Comparison of ENCODE assay signal across 8 mouse cellular contexts in the genomic region with DNA sequence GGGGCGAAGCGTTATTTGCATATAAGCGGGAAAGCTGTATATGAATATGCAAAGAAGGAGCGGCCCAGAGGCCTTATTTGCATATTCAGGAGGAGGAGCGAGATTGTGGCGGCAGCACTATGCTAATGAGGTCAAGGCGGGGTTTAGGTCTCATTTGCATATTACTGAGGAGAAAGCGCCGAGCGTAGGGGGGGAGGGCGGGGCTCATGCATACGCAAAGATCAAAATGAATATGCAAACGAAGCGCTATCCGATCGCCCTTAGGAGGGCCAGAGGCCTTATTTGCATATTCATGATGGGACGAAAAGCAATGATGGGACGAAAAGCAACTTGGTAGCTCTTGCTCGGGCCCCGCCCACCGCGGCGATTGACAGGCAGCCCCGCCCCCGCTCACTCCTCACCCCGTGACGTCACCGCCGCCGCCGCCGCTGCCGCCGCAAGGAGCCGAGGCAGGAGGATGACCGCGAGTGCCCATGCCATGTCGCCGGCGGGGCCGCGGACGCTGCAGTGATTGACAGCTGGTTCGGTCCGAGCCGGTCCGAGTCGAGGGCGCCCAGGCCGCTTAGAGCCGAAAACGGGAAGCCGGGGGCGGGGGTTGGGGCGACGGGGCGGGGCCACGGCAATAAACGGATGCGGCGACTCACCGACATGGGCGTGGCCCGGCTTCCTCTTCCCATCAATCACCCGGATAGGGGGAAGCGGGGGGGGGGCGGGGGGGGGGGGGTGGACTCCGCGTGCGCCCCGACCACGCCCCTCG. TPM values are rescaled to one million over a fixed set of nuclear protein-coding genes. Genes with fewer than 3 reads are reported as not detected.
A peak's percentile ranks its signal among the peaks of the same experiment; 100 is the strongest.
DNase-seq lines count a peak whose midpoint lies in the region; ATAC-seq and TF ChIP-seq lines count a peak whose summit lies in the region.

TSS of gene Crlf2 (minus strand) at position 590 of the 757 bp plus-strand sequence.

- peak; percentile 97 for DNase-seq in ZHBTc4 (ENCODE audit: low read depth, low spot score)
- peak; percentile 87 for DNase-seq in gastrocnemius, adult 2 months
- DNase-seq in hindbrain, postnatal 0 days (ENCODE audit: low spot score), result peak; percentile 94
- peak; percentile 94 for DNase-seq in left cerebral cortex, adult 2 months (ENCODE audit: extremely low spot score in 1 of 2, low spot score in 2 of 2)
- DNase-seq in right cerebral cortex, adult 2 months (ENCODE audit: low spot score in 2 of 2), result peak; percentile 90 to 95
- DNase-seq in urinary bladder, postnatal 14 days (ENCODE audit: low spot score), result peak; percentile 94

- no peaks in the 10 kb centered on the region for H3K27me3 ChIP-seq in hindbrain, postnatal 0 days (ENCODE audit: insufficient read depth, low read length)

- H3K4me2 ChIP-seq in hindbrain, postnatal 0 days (ENCODE audit: low read depth, low read length), result peak within 1 kb of the TSS; percentile 62

- peak within 1 kb of the TSS; percentile 90 for H3K4me3 ChIP-seq in gastrocnemius, adult 2 months
- peak within 1 kb of the TSS; percentile 66 for H3K4me3 ChIP-seq in hindbrain, postnatal 0 days (ENCODE audit: low read length)
- H3K4me3 ChIP-seq in left cerebral cortex, adult 2 months, result peak within 1 kb of the TSS; percentile 77

- ATAC-seq in common myeloid progenitor, adult 5-6 weeks (replicated peaks; ENCODE audit: low read depth, poor library complexity, severe bottlenecking), result peak; percentile 27
- ATAC-seq in hindbrain, postnatal 0 days, result peak; percentile 56
- peak; percentile 21 for ATAC-seq in megakaryocyte, adult 5-6 weeks (ENCODE audit: poor library complexity, severe bottlenecking)

- peak within 1 kb of the TSS; percentile 68 for H3K9ac ChIP-seq in hindbrain, postnatal 0 days (replicated peaks; ENCODE audit: low read length)

- no peaks in the 10 kb centered on the region for H3K4me1 ChIP-seq in hindbrain, postnatal 0 days (ENCODE audit: insufficient read depth, low read length)

- under 1% methylated on average over 60 of the region's 73 CpGs for WGBS in hindbrain, postnatal 0 days

- no peak for TF ChIP-seq CTCF in gastrocnemius, adult 2 months (IDR thresholded peaks at IDR 0.05)
- no peak for TF ChIP-seq CTCF in hindbrain, postnatal 0 days (IDR thresholded peaks at IDR 0.05; ENCODE audit: low read depth)
- TF ChIP-seq CTCF in left cerebral cortex, adult 2 months (IDR thresholded peaks at IDR 0.05), result no peak; the same call in 1 of the 2 replicates

- peaks cover 7% of the 10 kb centered on the region for H3K9me3 ChIP-seq in hindbrain, postnatal 0 days (ENCODE audit: low read length)

- peak within 1 kb of the TSS; percentile 92 for H3K27ac ChIP-seq in gastrocnemius, adult 2 months
- H3K27ac ChIP-seq in hindbrain, postnatal 0 days, result peak within 1 kb of the TSS; percentile 94
- peak within 1 kb of the TSS; percentile 99 for H3K27ac ChIP-seq in left cerebral cortex, adult 2 months

- intact Hi-C loops in gastrocnemius, adult 2 months (cut with DNase I), result loop anchor here (10.0 kb wide), 1 partner anchor 546 kb away; the partner anchor contains the start of gene Gtpbp6
- intact Hi-C loops in left cerebral cortex, adult 2 months (cut with DNase I), result loop anchor here (5.0 kb wide), 1 partner anchor 134 kb away; the partner anchor contains the start of gene 5430403G16Rik

- H3K36me3 ChIP-seq in hindbrain, postnatal 0 days (ENCODE audit: insufficient read depth, low read length), result no peaks in the 10 kb centered on the region

RNA-seq across cellular contexts. Expression of gene Crlf2, which starts in this region (rescaled TPM):
- total RNA-seq in common myeloid progenitor, adult 5-6 weeks (2017), result 15.4 and 28.1 TPM in 2 replicates
- 1 to 10 TPM; 2.0 to 3.4 TPM for total RNA-seq in gastrocnemius, adult 2 months (2021)
- total RNA-seq in hindbrain, postnatal 0 days (2014; rRNA removed), result 30.3 and 37.7 TPM in 2 replicates
- 28.6 and 29.0 TPM in 2 replicates for polyA plus RNA-seq in hindbrain, postnatal 0 days (2015; fragmentation: Nextera tagmentation; extraction: Ambion mirVana)
- 10 to 100 TPM; 31.5 to 37.7 TPM for total RNA-seq in left cerebral cortex, adult 2 months (2021)
- total RNA-seq in megakaryocyte, adult 5-6 weeks (2015), result 25.0 and 32.9 TPM in 2 replicates
- total RNA-seq in megakaryocyte, adult 5-6 weeks (2017), result 38.0 and 39.9 TPM in 2 replicates

Comparison
In these comparisons a context has a peak if more than half of its experiments do, and no peak if none do; other contexts are left out.
1. Peak in every context shown above with its lines: DNase-seq, ATAC-seq, H3K4me3 ChIP-seq and H3K27ac ChIP-seq.